Mouse (Mus musculus): ENCODE data around the gene Apol7a.
"Not testable (repeated sequence)": the region's sequence is repeated elsewhere in the genome, so short reads cannot be mapped to it uniquely, and the experiment has no call there.

The Apol7a gene

GRCm38 (mm10) chr15:77399027-77399426 lies at the start of gene Apol7a:
Gene Apol7a, minus strand, starts transcription at chr15:77399110.
- DNase-seq, result not testable (repeated sequence)

- DNase-seq, result not testable (repeated sequence)
These were observed 48.5 kb upstream of the Apol7a start, which contains the start of gene Apol7b for GRCm38 (mm10) chr15:77447392-77447791. Gene Apol7b, minus strand, starts transcription at chr15:77447492.

- not testable (repeated sequence) for DNase-seq
These were observed 46.8 kb upstream of the Apol7a start for GRCm38 (mm10) chr15:77445668-77446067.

GRCm38 (mm10) chr15:77444746-77445145 lies 45.8 kb upstream of the Apol7a start:
- DNase-seq, result not testable (repeated sequence)

- DNase-seq, result not testable (repeated sequence)
These were observed 30.0 kb upstream of the Apol7a start for GRCm38 (mm10) chr15:77428690-77429448.

GRCm38 (mm10) chr15:77422925-77423324 lies 24.0 kb upstream of the Apol7a start:
- DNase-seq, result not testable (repeated sequence)

DNA sequence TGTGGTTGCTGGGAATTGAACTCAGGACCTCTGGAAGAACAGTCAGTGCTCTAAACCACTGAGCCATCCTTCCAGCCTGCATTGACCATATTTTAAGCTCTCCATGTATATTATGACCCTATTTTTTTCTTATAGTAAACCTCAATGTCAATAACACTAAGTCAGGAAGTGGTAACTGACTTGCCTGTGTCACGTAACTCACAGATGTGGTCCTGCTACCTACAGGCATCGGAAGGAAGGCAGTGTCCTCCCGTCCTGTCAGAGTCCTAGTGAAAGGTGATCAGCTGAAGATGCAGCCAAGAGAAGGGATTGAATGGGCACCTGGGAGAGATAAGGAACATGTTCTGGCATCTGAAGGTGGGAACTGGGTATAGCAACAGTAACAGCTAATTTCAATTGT lies 20.7 kb upstream of the Apol7a start:
- DNase-seq, result not testable (repeated sequence)

- not testable (repeated sequence) for DNase-seq
These were observed 17.9 kb upstream of the Apol7a start for GRCm38 (mm10) chr15:77416655-77417333.

GRCm38 (mm10) chr15:77415653-77416052 lies 16.7 kb upstream of the Apol7a start:
- DNase-seq, result not testable (repeated sequence)

GRCm38 (mm10) chr15:77412695-77413094 lies 13.8 kb upstream of the Apol7a start:
- DNase-seq, result not testable (repeated sequence)

GRCm38 (mm10) chr15:77411035-77411434 lies 12.1 kb upstream of the Apol7a start, which contains the start of gene Apol9a:
Gene Apol9a, minus strand, starts transcription at chr15:77411135.
- not testable (repeated sequence) for DNase-seq

GRCm38 (mm10) chr15:77406370-77406769 lies 7.5 kb upstream of the Apol7a start:
- peak; percentile 39 for DNase-seq

GRCm38 (mm10) chr15:77397450-77398132 lies 1.3 kb downstream of the Apol7a start:
- not testable (repeated sequence) for DNase-seq

GRCm38 (mm10) chr15:77393832-77394231 lies 5.1 kb downstream of the Apol7a start:
- DNase-seq, result not testable (repeated sequence)

GRCm38 (mm10) chr15:77387462-77387861 lies 11.4 kb downstream of the Apol7a start:
- DNase-seq, result no peak

- DNase-seq, result no peak
These were observed 14.4 kb downstream of the Apol7a start for GRCm38 (mm10) chr15:77384340-77385030.

- DNase-seq, result no peak
These were observed 16.0 kb downstream of the Apol7a start for GRCm38 (mm10) chr15:77382880-77383279.

DNA sequence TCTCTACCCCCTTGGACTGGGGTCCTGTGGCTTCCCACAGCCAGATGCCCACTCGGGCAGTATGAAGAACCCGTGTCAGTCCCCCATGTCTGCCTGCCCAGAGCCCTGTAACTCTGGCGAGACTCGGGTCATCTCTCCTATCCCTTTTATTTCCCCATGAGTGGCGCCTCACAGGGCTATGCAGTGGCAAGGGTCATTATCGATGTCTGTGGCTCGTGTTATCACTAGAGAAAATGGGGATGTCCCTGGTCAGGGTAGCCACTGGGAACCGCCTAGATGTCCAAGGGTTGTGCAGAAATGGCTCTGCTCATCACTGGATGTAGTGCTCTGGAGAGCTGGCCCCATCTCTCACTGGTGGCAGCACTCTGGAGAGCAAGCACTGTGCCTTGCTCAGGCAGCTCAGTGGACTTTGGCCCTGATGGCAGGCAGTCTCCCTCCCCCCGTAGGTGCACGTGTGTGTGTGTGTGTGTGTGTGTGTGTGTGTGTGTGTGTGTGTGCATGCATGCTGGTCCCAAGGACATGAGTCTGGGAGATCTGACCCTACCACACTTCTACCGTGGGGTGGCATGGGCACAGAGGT lies 16.5 kb downstream of the Apol7a start:
- no peak for DNase-seq

DNA sequence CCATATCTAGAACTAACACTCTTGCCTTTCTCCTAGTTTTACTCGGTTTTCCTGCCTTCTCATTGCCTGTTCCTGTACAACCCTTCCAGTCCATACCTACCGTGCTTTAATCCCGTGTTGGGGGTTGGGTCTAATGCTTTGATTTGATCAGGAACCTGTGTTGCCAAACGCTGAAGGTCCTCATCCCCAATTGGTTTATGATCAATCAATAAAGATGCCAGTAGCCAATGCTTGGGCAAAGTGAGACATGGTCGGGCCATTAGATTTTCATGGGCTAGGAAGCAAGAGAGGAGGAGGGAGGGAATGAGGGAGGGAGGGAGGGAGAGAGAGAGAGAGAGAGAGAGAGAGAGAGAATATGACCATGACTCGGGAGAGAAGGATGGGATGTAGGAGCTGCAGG lies 17.4 kb downstream of the Apol7a start:
- DNase-seq, result no peak

- no peak for DNase-seq
These were observed 19.0 kb downstream of the Apol7a start for GRCm38 (mm10) chr15:77379921-77380320.

GRCm38 (mm10) chr15:77377419-77377818 lies 21.5 kb downstream of the Apol7a start:
- no peak for DNase-seq

- no peak for DNase-seq
These were observed 22.0 kb downstream of the Apol7a start for GRCm38 (mm10) chr15:77376920-77377319.
